Mouse (Mus musculus) yolk sac, embryonic 10.5 days (tissue): ENCODE results near the gene Cep19.
"Not testable (repeated sequence)": the region's sequence is repeated elsewhere in the genome, so short reads cannot be mapped to it uniquely, and the experiment has no call there.

ENCODE experiments used
- DNase-seq: peaks from one replicate; pipeline ENCODE4 v3.0.0-alpha.2; 2017; ENCODE audit warnings: low spot score

The Cep19 gene

DNA sequence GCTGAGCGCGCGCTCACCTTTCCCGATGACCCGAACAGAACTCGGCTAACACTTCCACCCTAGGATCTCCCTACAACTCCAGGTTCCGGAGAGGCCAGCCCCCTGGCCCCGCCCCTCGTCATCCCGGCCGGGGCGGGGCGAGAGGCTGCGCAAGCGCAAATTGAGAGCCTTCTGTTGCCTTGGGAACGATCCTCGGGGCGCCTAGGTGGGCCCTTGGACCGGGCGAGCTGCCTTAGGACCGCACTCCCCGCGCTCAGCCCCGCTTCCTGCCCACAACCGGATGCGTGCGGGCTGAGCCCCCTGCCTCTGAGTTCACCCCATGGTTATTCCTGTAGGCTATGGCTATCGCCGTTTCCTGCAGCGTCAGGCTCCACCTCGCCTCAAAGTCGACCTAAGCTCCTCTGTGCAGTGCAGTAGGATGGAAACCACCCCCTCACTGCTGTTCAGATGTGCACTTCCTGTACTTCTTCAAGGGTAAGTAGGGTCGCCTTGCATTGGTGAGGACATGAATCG, at the start of gene Cep19, which contains the start of gene Pigx:
Cep19 (plus strand) TSS at position 163 of the 513 bp plus-strand sequence.
Pigx (minus strand) TSS at position 103 of the 513 bp plus-strand sequence.
- peak; percentile 94 for DNase-seq

DNA sequence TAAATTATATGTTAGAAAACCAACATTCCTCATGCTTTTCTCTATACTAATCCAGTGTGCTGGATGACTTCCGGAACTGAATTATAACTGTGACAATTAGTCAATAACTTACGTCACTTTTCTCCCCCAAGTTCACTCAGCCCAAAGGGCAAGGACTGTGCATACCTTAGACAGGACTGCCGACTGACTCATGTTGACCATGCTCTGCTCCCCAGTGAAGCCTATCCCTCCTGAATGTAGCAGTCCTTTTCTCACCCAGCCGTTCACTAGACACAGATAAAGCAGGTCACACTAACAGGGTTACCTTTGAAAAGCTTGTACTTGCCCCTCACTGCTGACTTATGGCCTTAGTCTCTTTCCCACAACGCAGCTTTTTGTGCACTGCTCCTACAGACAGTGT, 40.8 kb upstream of the Cep19 start:
- DNase-seq: no peak

DNA sequence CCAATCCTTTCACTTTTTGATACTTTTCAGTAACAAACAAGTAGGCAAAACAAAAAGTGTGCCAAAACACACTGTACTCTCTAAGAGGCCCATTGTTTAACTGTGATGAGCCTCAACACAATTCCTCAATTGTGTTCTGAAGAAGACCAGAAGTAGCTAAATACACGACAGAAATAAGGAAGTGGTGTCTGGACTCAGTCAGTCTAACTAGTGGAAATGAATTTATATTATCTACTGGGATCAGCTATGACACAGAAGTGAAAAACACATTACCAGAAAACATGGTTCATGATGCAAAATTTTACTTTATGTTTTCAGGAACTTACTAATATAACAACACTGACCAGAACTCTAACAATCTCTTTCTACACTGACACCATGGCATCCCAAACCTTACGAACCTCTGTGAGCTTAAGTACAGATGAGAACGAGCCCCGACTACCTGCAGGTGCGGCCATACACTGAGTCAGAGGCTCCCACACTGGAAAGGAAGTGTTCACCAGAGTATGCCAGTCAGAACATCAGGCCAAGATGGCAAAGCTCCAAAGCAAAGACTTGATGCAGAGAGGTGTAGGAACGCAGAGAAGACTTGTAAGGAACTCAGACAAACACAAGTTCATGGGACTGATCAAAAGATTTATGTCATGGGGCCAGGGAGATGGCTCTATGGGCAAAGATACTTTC, 39.6 kb upstream of the Cep19 start:
- DNase-seq: no peak

DNA sequence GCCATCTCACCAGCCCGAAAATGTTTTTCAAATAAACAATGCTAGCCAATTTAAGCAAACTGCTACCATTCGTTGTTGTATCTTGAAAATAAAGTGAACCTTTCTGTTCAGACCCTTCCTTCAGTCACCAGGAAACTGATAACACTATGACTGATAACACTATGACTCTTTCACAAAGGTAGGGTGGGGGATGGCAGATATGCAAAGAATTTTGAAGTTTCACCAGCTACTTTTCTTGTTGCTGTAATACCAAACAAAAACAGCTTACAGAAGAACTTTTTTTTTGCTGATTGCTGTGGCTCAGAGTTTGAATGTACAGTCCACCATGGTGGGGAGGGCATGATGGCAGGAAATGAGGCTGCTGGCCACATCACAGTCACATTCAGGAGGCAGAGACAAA, 37.4 kb upstream of the Cep19 start:
- DNase-seq: no peak

DNA sequence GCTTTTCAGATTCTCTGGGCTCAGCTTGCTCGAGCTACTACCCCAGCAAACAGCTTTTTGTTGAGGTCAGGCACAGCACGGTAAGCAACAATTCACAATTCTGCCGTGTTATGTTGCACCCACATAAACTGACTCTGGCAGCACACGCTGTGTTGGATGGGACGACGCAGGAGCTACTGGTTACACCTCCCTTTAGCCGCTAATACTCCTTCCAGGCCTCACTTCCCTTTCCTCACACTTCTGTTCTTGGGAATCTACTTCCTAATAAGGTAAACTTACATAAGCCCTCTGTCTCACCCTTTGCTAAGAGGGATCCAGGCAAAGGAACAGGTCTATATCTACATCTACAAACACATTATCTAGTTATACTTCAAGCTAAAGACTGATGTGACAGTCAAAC, 35.7 kb upstream of the Cep19 start:
- no peak for DNase-seq

DNA sequence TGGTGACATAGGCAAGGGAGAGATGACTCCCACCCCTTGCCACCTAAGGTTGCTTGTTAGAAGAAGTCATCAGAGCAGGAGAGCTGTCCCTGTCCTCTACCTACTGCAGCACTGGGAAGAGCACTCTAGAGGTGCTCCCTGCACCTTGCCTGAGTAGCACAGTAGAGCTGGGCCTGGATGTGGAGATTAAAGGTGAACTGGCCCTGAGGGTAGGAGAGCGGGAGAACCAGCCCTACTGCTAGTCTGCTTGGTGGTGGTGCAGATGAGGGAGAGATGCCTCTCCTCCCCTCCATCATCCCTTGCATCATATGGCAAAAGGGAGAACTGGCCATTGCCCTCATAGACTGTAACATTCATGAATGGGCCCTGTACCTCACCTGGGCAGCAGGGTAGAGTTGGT, 32.7 kb upstream of the Cep19 start:
- no peak for DNase-seq

DNA sequence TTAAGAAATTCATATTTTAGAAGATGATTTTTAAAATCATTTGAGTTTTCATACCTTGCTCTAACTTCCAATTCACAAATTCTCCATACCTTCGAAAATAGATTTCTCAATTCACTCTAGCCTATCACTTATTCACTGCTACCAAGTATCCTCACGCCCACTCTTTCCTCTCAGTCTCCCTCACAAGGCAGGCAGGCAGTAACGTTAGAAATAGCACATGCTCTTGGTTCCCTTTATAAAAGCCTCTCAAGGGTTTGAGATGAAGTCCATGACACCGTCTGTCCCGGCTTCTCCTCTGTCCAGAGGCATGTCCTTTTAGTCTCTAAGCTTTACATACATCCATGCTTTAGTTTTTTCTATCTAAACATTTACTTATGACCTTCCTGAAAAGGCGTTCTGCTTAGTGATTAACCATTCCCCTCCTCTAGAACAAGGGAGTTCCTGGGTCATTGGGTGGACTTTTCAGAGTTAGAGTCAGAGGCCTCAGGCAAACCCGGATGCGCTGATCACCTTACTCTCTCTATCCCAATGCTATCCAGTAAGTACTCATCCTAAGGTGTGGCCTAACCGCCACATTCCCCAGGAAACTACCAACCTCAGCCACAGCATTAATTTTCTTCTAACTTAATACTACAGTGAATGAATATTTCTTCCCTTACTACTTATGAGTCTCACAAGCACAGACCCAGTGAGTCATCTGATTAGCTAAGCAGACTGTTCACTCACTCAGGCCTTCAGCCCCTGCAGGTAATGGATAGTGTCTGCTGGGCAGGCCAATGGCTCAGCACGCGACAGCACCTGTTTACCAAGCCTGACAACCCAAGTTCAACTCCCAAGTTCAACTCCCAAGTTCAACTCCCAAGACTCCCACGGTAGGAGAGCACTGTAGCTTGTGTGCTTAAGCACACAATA, 31.0 kb upstream of the Cep19 start:
- peak; percentile 59 for DNase-seq

DNA sequence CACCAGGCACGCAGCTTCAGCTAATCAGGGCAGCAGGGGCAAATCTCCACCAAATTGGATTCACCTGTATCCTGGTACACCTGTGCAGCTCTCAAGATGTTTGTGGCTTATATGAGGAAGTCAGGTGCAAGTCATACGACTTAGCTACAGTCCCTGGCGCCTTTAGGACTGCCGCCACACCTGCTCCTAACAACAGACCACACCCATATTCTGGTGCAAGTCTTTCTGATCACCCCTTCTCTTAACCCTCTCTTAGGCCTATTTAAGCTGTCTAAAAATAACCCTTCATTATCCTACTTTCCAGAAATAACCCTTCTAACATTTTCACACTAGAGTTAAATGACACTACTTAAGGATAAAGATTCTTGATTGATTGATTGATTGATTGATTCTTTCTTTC, 29.5 kb upstream of the Cep19 start:
- DNase-seq: not testable (repeated sequence)

DNA sequence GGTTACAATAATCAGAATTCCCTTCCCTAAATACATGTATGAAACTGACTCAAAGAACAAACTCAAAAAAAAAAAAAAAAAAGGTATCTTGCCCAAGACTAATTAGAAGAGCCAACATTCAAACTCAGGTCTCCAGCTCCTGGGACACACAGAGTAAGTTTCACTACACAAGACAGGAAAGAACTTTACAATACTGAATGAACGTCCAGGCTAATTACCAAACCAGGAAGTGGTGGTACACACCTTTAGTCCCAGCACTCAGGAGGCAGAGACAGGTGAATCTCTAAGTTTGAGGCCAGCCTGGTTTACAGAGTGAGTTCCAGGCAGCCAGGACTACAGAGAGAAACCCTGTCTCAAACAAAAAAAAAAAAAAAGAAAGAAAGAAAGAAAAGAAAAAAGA, 23.8 kb upstream of the Cep19 start:
- no peak for DNase-seq

DNA sequence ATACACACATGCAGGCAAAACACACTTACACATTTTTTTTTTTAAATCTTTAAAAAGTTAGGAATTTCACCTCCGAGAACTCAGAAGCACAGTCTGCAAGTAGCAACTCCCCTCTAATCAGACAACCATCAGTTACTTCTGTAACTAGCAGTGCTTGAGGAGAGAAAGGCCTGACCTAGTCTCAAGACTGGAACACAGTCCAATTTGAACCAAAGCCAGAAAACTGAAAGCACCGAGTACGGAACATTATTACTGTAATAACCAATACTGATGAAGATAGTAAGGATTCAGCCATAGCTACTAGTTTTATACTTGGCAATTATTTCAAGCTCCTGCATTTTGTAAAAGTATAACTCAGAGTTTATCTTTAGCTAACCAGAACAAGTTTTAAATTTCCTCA, 23.2 kb upstream of the Cep19 start:
- DNase-seq: no peak

DNA sequence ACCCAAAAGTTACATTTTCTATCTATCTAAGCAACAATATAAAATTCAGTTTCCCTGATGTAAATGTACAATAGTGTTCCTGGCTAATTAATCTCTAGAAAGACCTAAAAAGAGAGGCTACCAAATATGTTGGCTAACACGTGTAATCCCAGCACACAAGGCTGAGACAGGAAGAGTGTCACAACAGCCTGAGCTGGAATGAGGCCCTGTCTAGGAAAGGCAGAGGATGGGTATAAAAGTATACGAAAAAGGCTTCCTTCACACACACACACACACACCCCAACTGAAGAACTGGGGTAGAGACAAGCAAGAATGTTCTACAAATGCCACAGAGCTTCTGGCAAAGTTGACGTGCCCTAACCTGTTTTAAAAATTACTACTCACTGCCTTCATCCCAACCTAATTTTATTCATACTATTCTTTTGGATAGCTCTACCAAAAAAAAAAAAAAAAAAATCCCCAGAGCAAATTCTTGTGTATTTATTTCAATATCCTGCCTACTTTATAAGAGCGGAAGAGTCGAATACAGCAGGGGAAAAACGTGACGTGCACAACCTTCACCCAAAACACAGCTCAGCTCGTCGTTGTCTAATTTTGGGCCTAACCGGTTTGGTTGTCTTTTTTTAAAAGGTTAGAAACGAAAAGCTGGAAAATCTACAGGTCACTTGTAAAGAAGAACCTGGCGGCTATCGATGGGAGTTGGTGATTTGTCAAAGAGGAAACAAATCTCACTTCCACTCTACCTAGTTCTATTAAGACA, 21.8 kb upstream of the Cep19 start:
- DNase-seq: no peak

DNA sequence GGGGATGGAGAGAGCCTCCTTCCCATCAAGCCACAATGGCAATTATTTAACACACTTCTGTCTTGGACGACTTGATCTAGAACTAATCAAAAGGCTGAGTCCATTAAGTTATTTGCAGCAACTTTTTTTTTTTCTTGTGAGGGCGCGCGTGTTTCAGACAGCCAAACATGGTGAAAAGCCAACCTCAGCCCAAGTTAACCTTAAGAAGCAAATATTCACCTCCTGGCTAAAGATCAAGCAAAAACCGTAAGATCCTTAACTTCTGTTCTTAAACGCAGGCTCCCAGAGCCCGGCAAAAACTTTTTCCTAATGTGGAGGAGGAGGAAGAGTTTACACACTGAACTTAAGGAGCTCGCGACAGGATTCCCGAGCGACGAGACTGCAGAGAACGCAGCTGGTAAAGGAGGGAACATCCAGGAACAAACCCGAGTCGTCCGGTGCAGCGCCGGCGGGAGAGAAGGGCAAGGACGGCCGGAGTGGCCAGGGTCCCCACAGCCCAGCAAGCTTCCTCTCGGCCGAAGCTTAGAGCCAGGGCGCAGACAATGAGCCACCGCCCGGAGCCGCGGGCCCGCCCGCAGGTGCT, 21.1 kb upstream of the Cep19 start:
- no peak for DNase-seq

DNA sequence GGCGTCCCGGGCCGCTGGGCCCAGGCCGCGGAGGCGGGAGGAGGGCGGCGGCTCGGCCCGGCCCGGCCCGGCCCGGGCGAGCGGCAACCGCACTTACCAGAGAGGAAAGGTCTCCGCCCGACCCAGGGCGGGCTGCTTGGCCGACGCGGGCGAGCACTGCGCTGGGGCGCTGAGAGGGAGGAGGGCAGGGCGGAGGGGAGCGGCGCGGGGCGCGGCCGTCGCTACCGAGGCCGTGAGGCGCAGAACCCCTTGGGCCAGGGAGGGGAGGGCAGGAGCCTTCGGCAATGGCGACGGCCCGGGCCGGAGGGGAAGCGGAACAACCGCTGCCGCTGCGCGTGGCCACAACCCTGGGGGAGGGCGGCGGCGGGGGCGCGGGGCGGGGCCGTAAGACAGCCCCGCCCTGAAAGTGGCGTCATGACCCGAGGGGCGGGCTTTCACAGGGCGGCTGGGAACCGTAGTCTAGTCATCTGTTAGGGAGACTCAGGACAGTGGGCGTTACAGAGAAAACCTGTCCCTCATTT, 20.5 kb upstream of the Cep19 start, which contains the start of gene Pak2:
Pak2 (minus strand) TSS at position 352 of the 521 bp plus-strand sequence.
- peak; percentile 94 for DNase-seq

DNA sequence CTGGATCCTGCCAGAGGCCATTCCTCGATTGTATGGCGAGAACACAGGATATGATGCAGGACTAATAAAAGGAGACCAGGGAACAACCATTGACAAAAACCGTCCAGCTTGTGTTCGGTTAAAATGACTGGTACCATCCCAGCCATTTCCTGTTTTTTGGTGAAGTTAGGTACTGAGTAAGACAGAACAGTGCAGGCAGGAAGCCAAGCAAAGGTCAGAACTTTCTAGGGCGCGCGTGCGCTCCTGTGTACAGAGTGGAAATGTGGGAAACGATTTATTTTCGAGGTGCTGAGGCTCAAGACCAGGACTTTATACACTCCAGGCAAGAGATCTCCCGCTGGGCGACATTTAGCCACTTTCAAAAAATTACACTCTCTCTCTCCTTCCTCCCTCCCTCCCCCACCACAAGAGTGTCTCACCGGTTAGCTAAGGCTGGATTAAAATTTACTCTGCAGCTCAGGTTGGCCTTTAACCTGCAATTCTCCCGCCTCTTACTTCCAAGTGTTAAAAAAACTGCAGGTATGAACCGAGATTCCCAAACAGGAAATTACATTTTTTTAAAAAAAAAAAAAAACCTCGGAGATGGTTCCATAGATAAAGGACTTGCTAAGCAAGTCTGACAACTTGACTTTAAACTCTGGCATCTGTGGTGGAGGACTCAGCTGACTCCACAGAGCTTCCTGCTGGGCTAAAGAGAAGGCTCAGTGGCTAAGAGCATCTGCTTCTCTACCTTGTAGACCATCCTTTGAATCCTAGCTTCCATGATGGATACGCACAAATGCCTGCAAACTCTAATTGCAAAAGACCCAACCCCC, 11.8 kb upstream of the Cep19 start:
- peak; percentile 68 for DNase-seq

DNA sequence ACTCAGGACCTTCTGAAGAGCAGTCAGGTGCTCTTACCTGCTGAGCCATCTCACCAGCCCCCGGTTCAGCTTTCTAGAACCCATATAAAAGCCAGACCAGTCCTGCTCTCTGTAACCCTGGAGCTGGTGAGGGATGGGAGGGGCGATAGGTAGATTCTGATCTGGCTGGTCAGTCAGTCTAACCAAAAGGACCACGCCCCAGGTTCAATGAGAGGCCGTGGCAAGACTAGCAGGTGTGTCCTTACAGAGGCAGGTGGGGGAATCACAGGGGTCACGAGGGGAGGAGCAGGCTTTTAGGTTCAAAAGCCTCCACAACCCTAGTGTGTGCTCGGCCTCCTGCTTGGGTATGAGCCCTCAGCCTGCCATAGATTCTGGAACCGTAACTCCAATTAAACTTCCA, 8.1 kb upstream of the Cep19 start:
- no peak for DNase-seq

DNA sequence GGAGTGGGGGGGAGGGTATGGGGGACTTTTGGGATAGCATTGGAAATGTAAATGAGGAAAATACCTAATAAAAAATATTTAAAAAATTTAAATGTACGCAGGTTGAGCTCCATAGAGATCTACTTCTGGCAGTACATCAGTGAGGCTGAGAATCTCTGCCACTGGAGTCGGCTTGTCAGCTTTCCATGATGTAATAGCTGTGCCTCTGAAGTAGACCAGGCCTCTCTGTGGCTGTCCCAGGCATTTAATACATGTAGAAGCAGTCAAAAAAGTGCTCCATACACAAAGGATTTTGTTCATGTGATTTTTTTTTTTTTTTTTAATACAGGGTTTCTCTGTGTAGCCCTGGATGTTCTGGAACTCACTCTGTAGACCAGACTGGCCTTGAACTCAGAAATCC, 1.8 kb upstream of the Cep19 start:
- DNase-seq: not testable (repeated sequence)

DNA sequence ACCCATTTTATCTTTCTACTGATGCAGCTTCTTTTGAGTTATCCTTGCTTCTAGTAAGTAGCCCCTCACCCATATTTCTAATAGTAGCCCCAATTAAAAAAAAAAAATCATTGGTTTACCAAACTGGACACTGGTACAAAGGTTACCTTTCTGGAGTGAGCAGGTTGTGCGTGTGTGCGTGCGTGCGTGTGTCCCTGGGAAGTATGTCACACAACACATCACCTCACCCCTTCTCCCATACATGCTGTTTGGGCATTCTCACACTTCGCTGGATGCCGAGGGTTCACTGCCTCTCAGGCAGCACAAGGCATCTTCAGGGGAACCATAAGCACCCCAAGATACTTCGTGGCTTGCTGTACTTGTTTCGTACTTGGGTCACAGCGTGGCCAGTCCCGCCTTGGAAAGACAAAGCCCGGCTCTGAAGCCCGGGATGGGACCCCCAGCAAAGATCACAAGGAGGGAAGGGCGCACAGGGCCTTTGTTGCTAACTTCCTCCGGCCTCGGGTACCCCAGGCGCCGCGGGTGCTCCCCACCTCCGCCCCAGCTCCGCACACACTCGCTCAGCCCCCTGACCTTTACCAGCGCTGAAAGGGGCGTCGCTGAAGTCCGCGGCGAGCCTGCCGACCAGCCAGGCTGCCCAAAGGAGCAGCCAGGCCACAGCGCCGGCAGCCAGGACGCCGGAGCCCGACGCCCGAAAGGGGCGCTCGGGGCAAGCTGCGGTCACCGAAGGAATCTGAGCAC, 533 bp upstream of the Cep19 start:
- no peak for DNase-seq

DNA sequence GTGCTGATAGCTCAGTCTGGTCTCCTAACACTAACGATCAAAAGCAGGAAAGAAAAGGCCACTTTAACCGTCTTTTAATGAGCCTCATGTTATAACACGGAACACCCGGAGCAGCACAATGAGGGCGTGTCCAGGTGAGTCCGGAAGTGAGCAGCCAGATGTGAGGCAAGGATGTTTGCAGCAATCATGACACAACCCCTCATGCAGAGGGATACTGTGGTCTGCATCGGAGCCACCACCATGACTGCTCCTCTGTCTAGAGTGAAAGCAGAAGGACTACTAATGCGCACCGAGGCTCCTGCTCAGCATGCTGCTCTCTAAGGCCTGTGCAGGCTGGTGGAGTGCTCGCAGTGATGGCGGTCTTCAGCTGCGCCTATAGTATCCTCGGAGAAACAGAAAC, 2.7 kb downstream of the Cep19 start:
- no peak for DNase-seq

DNA sequence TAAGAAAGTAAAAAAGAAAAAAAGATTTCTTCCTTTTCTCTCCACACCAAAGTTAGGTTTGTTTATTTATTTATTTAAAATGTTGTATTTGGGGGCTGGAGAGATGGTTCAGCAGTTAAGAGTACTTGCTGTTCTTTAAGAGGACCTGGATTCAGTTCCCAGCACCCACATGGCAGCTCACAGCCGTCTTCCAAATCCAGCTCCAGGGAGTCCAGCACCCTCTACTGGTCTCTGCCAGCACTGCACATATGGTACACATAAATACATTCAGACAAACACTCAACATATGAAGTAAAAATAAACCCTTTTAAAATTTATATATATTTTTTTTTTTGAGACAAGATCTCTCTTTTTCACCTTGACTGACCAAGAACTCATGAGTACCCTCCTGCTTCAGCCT, 6.1 kb downstream of the Cep19 start:
- DNase-seq: no peak
